Mouse (Mus musculus): ENCODE results near the gene Fhad1.

Gene Fhad1

GRCm38 (mm10) chr4:141893157-141893784, 121.6 kb downstream of the Fhad1 start:
- in situ Hi-C loops (cut with MboI, MseI) = loop anchor here (25.0 kb wide), 1 partner anchor 1256 kb away; no protein-coding TSS in a partner anchor

- in situ Hi-C loops (cut with MboI, MseI) = loop anchor here (25.0 kb wide), 1 partner anchor 1249 kb away; no protein-coding TSS in a partner anchor
Measured at GRCm38 (mm10) chr4:141886385-141886968, 128.4 kb downstream of the Fhad1 start.

- in situ Hi-C loops (cut with MboI, MseI) = loop anchor here (25.0 kb wide), 1 partner anchor 1248 kb away; no protein-coding TSS in a partner anchor
Measured at GRCm38 (mm10) chr4:141885451-141885850, 129.4 kb downstream of the Fhad1 start.

GRCm38 (mm10) chr4:141882858-141883257, 132.0 kb downstream of the Fhad1 start:
- in situ Hi-C loops (cut with MboI, MseI) = loop anchor here (25.0 kb wide), 1 partner anchor 1246 kb away; no protein-coding TSS in a partner anchor

- in situ Hi-C loops (cut with MboI, MseI) = loop anchor here (25.0 kb wide), 1 partner anchor 1245 kb away; no protein-coding TSS in a partner anchor
Measured at GRCm38 (mm10) chr4:141881950-141882349, 132.9 kb downstream of the Fhad1 start.

- in situ Hi-C loops (cut with MboI, MseI) = loop anchor here (25.0 kb wide), 1 partner anchor 1244 kb away; no protein-coding TSS in a partner anchor
Measured at GRCm38 (mm10) chr4:141881289-141881914, 133.5 kb downstream of the Fhad1 start.

GRCm38 (mm10) chr4:141879875-141880274, 135.0 kb downstream of the Fhad1 start:
- in situ Hi-C loops (cut with MboI, MseI) = loop anchor here (25.0 kb wide), 1 partner anchor 1243 kb away; no protein-coding TSS in a partner anchor

GRCm38 (mm10) chr4:141879074-141879473, 135.8 kb downstream of the Fhad1 start:
- in situ Hi-C loops (cut with MboI, MseI) = loop anchor here (25.0 kb wide), 1 partner anchor 1242 kb away; no protein-coding TSS in a partner anchor

- in situ Hi-C loops (cut with MboI, MseI) = loop anchor here (25.0 kb wide), 1 partner anchor 1241 kb away; no protein-coding TSS in a partner anchor
Measured at GRCm38 (mm10) chr4:141878621-141879020, 136.3 kb downstream of the Fhad1 start.

GRCm38 (mm10) chr4:141875481-141876108, 139.3 kb downstream of the Fhad1 start:
- in situ Hi-C loops (cut with MboI, MseI) = loop anchor here (25.0 kb wide), 1 partner anchor 1238 kb away; no protein-coding TSS in a partner anchor

GRCm38 (mm10) chr4:141874601-141875460, 140.1 kb downstream of the Fhad1 start, which contains the start of gene Efhd2:
Gene Efhd2, minus strand, starts transcription at chr4:141874920.
- in situ Hi-C loops (cut with MboI, MseI) = loop anchor here (5.0 to 25.0 kb wide), 2 partner anchors 77 to 1238 kb away; no protein-coding TSS in a partner anchor

GRCm38 (mm10) chr4:141874111-141874600, 140.7 kb downstream of the Fhad1 start:
- in situ Hi-C loops (cut with MboI, MseI) = loop anchor here (5.0 kb wide), 1 partner anchor 78 kb away; no protein-coding TSS in a partner anchor

- in situ Hi-C loops (cut with MboI, MseI) = loop anchor here (5.0 kb wide), 1 partner anchor 79 kb away; no protein-coding TSS in a partner anchor
Measured at GRCm38 (mm10) chr4:141872977-141873376, 141.9 kb downstream of the Fhad1 start.

GRCm38 (mm10) chr4:141871909-141872308, 143.0 kb downstream of the Fhad1 start:
- in situ Hi-C loops (cut with MboI, MseI) = loop anchor here (5.0 kb wide), 1 partner anchor 80 kb away; no protein-coding TSS in a partner anchor

GRCm38 (mm10) chr4:141871333-141871725, 143.6 kb downstream of the Fhad1 start:
- in situ Hi-C loops (cut with MboI, MseI) = loop anchor here (5.0 kb wide), 1 partner anchor 81 kb away; no protein-coding TSS in a partner anchor

GRCm38 (mm10) chr4:141870666-141871332, 144.1 kb downstream of the Fhad1 start:
- in situ Hi-C loops (cut with MboI, MseI) = loop anchor here (5.0 kb wide), 1 partner anchor 82 kb away; no protein-coding TSS in a partner anchor

GRCm38 (mm10) chr4:141869436-141870215, 145.3 kb downstream of the Fhad1 start:
- in situ Hi-C loops (cut with MboI, MseI) = loop anchor here (5.0 kb wide), 1 partner anchor 83 kb away; no protein-coding TSS in a partner anchor

- in situ Hi-C loops (cut with MboI, MseI) = no loop called here
Measured at GRCm38 (mm10) chr4:141868051-141868450, 146.8 kb downstream of the Fhad1 start.

All from T-helper 2 cell (primary cell).